Mouse (Mus musculus): ENCODE results near the gene Ncstn.

- no peak for TF ChIP-seq TAL1 (IDR thresholded peaks at IDR 0.05; ENCODE audit: low read length)
- no peak for TF ChIP-seq GATA1 (IDR thresholded peaks at IDR 0.05; ENCODE audit: low read length)
Measured at GRCm38 (mm10) chr1:172077981-172078380, 4.6 kb downstream of the Ncstn start.
